Mouse (Mus musculus) limb, embryonic 14.5 days (tissue): ENCODE results near the gene Prcd. TPM values are rescaled to one million over a fixed set of nuclear protein-coding genes. Genes with fewer than 3 reads are reported as not detected.
A peak's percentile ranks its signal among the peaks of the same experiment; 100 is the strongest.

Experiments used
- ATAC-seq: fragments of 200-750 bp; cut with Nextera tagmentation; 2 replicates; pipeline ENCODE4 v1.8.0; 2017; ENCODE audit warnings: low read depth, moderate number of reproducible peaks, moderate TSS enrichment; ENCODE audit not compliant: low FRiP score
- DNase-seq: peaks from one replicate; pipeline ENCODE4 v3.0.0-alpha.2; 2015; ENCODE audit warnings: low spot score
- H3K27ac ChIP-seq: fragments of 300-500 bp; sonication (generic); replicated peaks from 2 replicates; pipeline ENCODE4 v1.5.1; 2014; ENCODE audit warnings: low read depth, mild to moderate bottlenecking, low read length, moderate library complexity, mixed read lengths
- H3K27me3 ChIP-seq: fragments of 300-500 bp; sonication (generic); 2 replicates; pipeline ENCODE4 v1.6.1; 2014; ENCODE audit warnings: low read length, mixed read lengths; ENCODE audit not compliant: control insufficient read depth, insufficient read depth
- H3K36me3 ChIP-seq: fragments of 300-500 bp; sonication (generic); 2 replicates; pipeline ENCODE4 v1.6.1; 2014; ENCODE audit warnings: mild to moderate bottlenecking, low read length, moderate library complexity, mixed read lengths; ENCODE audit not compliant: control insufficient read depth, insufficient read depth
- H3K4me1 ChIP-seq: fragments of 300-500 bp; sonication (generic); 2 replicates; pipeline ENCODE4 v1.6.1; 2014; ENCODE audit warnings: antibody characterized with exemption, low read length, mixed read lengths; ENCODE audit not compliant: control insufficient read depth, insufficient read depth
- H3K4me2 ChIP-seq: fragments of 300-500 bp; sonication (generic); replicated peaks from 2 replicates; pipeline ENCODE4 v1.6.1; 2014; ENCODE audit warnings: low read depth, mild to moderate bottlenecking, low read length, moderate library complexity; ENCODE audit not compliant: severe bottlenecking
- H3K4me3 ChIP-seq: fragments of 300-500 bp; sonication (generic); replicated peaks from 2 replicates; pipeline ENCODE4 v1.5.1; 2014; ENCODE audit warnings: low read length
- H3K9ac ChIP-seq: fragments of 300-500 bp; sonication (generic); 2 replicates; pipeline ENCODE4 v1.6.1; 2014; ENCODE audit warnings: mild to moderate bottlenecking, low read depth, low read length, moderate library complexity; ENCODE audit not compliant: severe bottlenecking
- H3K9me3 ChIP-seq: fragments of 300-500 bp; sonication (generic); 2 replicates; pipeline ENCODE4 v1.6.1; 2016; ENCODE audit warnings: low read length; ENCODE audit not compliant: control insufficient read depth
- POLR2A ChIP-seq: fragments of 200-500 bp; IDR thresholded peaks from 2 replicates; pipeline ENCODE4 v1.8.0; 2012; ENCODE audit warnings: inconsistent platforms, mild to moderate bottlenecking, moderate library complexity, borderline replicate concordance; ENCODE audit not compliant: insufficient read depth, insufficient read length; ENCODE audit errors: extremely low read depth
- WGBS: fragments of 180-500 bp; shearing (Covaris S2); extraction: QIAGEN DNeasy Blood & Tissue Kit; methylation state at CpG from one replicate; pipeline ENCODE4 v1.1.7; 2014; 5-methylcytosine and 5-hydroxymethylcytosine counted together
- polyA plus RNA-seq, 2 experiments: library from polyadenylated mRNA; depleted of rRNA in 1 of 2; stranded (reverse) in 1 of 2; unstranded in 1 of 2; fragments of >200 nt; fragmentation: Nextera tagmentation in 1 of 2; extraction: Ambion mirVana in 1 of 2; gene quantifications; 2 replicates each; pipeline versions ENCODE4 v1.2.1 to v1.2.3; 2012 to 2014

Prcd gene
- polyA plus RNA-seq, 2 experiments = 0.85 to 1.2 TPM

DNA sequence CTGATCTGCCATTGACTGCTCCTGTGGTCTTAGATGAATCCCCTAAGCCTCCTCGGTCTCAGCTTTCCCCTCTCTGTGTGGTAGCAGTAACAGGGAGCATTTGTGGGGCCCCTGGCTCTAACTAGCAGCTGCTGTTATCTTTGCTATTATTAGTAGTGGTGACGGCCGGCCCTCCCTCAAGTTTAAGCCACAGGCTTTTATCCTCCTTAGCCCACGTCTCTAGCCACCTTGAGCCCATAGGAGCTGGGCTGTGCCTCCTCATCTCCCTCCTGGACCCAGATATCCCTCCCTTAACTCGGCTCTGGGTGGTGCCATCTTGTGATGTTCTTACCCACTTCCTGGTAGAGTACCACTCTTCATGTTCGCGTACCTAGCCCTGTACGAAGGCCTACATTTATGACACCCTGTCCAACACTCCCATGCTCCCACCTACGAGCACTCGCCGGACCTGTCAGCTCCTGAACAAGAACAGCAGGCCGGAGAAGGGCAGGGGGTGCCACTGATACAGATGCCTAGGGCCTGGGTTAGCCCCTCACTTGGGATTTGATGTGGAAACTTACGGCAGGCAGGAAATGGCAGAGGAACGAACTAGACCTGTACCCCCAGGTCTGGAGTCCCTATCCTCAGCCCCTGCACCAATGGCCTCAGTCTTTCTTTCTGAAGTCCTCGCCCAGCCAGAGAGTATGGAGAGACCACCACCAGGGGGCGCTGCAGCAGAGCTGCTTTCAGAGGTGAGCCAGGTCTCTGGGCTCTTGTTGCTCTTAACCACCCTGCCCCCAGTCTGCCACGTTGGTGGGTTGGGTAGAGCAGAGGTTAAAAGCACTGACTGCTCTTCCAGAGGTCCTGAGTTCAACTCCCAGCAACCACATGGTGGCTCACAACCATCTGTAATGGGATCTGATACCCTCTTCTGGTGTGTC, 28.0 kb upstream of the Prcd start:
- H3K9me3 ChIP-seq = no peaks in the 10 kb centered on the region
- H3K4me1 ChIP-seq = peaks cover 22% of the 10 kb centered on the region
- TF ChIP-seq POLR2A = no peak
- 77% methylated on average over 16 of the region's 17 CpGs for WGBS
- no peak overlapping the region for H3K9ac ChIP-seq
- H3K4me3 ChIP-seq = no peak overlapping the region
- DNase-seq = no peak
- no peaks in the 10 kb centered on the region for H3K36me3 ChIP-seq
- no peak for ATAC-seq
- no peaks in the 10 kb centered on the region for H3K27me3 ChIP-seq
- H3K4me2 ChIP-seq = no peak overlapping the region
- no peak overlapping the region for H3K27ac ChIP-seq

DNA sequence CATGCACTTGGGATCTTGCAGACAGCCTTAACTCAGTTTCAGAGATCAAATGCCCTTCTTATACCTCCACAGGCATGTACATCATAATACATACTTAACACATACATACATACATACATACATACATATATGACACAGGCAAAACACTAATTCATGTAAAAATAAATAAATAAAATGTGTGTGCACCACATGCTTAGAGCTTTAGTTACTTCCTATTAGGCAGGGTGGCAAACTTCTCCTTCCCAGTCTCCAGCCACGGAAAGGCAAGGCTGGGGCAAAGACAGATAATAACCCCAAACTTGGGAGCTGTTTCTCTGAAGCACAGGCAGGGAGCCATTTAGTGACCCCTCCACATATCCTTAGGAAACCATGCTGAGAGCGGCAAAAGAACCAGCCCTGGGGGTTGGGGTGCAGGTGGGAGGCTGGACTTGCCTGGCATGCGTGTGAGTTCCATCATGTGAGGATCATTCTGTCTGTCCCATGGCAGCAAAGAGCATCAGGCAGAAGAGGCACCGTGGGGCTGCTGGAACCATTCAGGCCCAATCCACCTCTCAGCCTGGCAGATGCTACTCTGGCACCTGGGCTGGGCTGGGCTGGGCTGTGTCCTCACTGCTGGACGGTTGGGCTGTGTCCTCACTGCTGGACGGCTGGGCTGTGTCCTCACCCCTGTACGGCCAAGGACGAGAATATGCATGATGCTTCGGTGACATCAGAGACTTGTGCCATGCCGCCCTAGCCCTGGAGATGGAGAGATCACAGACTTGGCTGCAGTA, 26.8 kb upstream of the Prcd start, which contains the start of gene Rhbdf2:
Gene Rhbdf2, minus strand, starts transcription at position 721 of the 773 bp plus-strand sequence.
- peaks cover 11% of the 10 kb centered on the region for H3K4me1 ChIP-seq
- no peaks in the 10 kb centered on the region for H3K36me3 ChIP-seq
- no peaks in the 10 kb centered on the region for H3K9me3 ChIP-seq
- no peak within 1 kb of the TSS for H3K4me2 ChIP-seq
- no peak within 1 kb of the TSS for H3K9ac ChIP-seq
- 71% methylated on average over 10 of the region's 10 CpGs for WGBS
- no peak within 1 kb of the TSS for H3K27ac ChIP-seq
- H3K27me3 ChIP-seq = no peaks in the 10 kb centered on the region
- no peak for TF ChIP-seq POLR2A
- no peak within 1 kb of the TSS for H3K4me3 ChIP-seq
- no peak for ATAC-seq
- DNase-seq = no peak

DNA sequence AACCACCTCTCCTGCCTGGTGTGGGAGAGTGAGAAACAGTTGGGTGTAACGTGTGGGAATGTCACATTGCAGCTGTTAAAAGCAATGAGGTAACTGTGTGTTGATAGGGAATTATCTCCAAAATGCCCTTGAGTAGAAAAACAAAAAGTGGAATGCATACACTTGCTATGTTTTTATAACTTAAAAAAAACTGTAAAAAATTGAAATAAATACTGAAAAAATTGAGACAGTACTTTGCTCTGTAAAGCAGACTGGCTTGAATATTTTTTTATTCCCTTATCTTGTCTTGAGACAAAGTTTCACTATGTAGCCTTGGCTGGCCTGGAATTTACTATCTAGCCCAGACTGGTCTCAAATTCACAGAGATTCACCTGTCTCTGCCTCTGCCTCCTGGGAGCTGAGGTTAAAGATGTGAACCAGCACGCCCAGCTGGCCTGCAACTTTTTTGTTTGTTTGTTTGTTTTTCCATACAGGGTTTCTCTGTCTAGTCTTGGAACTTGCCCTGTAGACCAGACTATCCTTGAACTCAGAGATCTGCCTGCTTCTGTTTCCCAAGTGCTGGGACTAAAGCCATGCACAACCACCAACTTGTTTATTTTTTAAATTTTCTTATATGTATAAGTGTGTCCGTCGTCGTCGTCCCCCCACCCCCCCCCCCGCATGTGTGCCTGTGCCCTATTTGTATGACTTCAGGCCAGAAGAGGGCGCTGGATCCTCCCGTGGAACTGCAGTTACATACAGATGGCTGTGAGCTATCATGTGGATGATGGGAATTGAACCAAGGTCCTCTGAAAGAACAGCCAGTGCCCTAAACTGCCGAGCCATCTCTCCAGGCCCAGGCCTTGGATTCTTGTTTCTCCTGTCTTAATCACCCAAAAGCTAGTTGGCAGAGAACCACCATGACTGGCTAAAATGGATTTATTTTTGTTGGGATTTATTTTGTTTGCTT, 26.0 kb upstream of the Prcd start:
- Histone ChIP-seq H3K4me2 (no peak overlapping the region), H3K27ac (no peak overlapping the region), H3K9me3 (no peaks in the 10 kb centered on the region), H3K4me3 (no peak overlapping the region), H3K9ac (no peak overlapping the region), H3K27me3 (no peaks in the 10 kb centered on the region), H3K4me1 (peaks cover 8% of the 10 kb centered on the region), H3K36me3 (no peaks in the 10 kb centered on the region)
- TF ChIP-seq POLR2A = no peak
- ATAC-seq = no peak
- 44% methylated on average over 10 of the region's 10 CpGs for WGBS
- no peak for DNase-seq

DNA sequence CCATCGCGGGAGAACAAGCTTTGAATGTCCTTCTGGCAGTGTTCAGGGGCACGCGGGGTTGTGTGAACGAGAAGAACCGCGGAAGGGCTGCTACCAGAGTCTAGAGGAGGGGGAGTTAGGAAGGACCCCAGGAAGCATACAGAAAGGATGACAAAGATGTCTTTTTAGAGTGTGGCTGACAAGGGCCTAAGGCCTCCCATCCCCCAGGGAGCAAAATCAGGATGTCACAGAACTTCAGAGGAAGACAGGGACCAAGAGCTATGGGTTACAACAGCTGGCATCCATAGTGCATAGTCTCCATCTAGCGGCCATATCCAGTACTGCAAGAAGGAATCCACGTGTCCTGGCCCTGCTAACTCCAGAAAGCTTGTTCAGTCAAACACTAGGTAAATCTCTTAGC, 24.6 kb upstream of the Prcd start:
- no peaks in the 10 kb centered on the region for H3K36me3 ChIP-seq
- H3K4me3 ChIP-seq = no peak overlapping the region
- H3K9me3 ChIP-seq = no peaks in the 10 kb centered on the region
- no peaks in the 10 kb centered on the region for H3K27me3 ChIP-seq
- no peak for TF ChIP-seq POLR2A
- 56% methylated on average over 9 of the region's 9 CpGs for WGBS
- ATAC-seq (peak; percentile 51), DNase-seq (peak; percentile 90)
- no peak overlapping the region for H3K9ac ChIP-seq
- peaks cover under 1% of the 10 kb centered on the region for H3K4me1 ChIP-seq
- no peak overlapping the region for H3K27ac ChIP-seq
- H3K4me2 ChIP-seq = no peak overlapping the region

DNA sequence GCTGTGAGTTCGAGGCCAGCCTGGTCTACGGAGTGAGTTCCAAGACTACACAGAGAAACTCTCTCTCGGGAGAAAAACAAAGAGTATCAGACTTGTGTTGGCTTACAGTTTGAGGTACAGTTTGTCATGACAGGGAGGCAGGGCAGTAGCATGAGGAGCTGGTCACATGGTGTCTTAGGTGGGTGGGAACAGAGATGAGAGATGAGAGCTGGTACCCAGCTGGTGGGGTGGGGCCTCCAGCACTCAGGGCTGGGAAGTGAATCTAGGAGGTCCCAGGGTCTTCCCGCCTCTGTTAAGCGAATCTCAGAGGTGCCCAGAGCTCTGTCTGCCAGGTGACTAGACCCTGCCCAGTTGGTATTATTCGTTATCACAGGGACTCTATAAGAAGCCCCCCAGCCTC, 23.9 kb upstream of the Prcd start:
- no peak for TF ChIP-seq POLR2A
- no peak for DNase-seq
- 82% methylated on average over 6 of the region's 6 CpGs for WGBS
- Histone ChIP-seq H3K4me1 (no peaks in the 10 kb centered on the region), H3K36me3 (no peaks in the 10 kb centered on the region), H3K27me3 (no peaks in the 10 kb centered on the region), H3K9me3 (no peaks in the 10 kb centered on the region), H3K4me3 (no peak overlapping the region), H3K27ac (no peak overlapping the region), H3K9ac (no peak overlapping the region), H3K4me2 (no peak overlapping the region)
- no peak for ATAC-seq
